Mouse (Mus musculus): Measurements from ENCODE around the gene Spc25.

The Spc25 gene

GRCm38 (mm10) chr2:69205791-69206351 lies at the start of gene Spc25:
Gene Spc25 (minus strand): TSS chr2:69206194.
- DNase-seq (ENCODE audit: low spot score) = peak; percentile 72

GRCm38 (mm10) chr2:69248221-69248755 lies 42.3 kb upstream of the Spc25 start:
- no peak for DNase-seq (ENCODE audit: low spot score)

DNA sequence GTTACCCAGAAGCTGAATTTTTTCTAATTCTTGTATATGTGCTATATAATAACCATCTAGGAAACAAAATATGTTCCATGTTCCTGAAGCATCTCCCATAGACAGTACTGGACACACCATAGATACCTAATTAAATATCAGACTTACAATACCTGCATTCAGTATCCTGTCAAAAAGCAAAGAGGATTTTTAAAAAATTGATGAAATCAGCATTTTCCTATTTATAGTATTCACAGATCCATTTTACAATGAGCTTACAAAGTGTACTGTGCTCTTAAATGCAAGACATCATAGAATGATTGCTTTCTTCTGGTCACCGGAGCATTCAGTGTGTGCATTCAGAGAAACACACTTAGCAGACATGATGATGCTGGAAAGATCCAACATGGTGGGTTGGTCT lies 41.1 kb upstream of the Spc25 start:
- no peak for DNase-seq (ENCODE audit: low spot score)

- no peak for DNase-seq (ENCODE audit: low spot score)
Measured at GRCm38 (mm10) chr2:69244924-69245323, 38.9 kb upstream of the Spc25 start.

- DNase-seq (ENCODE audit: low spot score) = no peak
Measured at GRCm38 (mm10) chr2:69239315-69239714, 33.3 kb upstream of the Spc25 start.

DNA sequence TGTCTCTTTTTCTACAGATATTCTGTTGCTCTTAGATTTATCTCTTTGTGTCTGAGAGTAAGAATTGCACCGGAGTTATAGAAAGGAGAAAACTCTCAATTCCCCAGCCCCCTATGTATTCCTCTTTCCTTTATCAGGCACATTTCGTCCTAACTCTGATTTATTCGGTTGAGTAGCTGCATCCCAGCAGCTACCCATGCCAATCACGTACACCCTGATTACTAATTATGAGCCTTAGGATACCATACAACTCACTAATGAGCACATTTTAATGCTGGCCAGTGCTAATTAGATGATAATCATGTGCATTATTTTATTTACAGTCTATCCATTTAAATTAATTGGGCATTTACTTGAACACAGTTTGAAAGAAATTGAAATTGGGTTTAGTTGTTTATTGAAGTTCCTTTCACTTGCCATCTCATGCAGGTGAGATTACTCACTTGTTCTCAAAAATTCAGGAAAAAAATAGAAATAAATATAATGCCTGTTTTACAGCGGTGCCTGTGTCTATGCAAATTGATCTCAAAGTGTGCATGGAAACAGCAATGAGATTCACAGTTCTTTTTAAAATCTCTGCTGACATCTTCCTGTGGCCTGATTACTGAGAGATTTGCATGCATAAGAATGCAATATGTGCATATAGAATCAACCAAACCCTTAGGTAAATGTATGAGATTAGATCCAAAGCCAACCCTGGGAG lies 29.1 kb upstream of the Spc25 start:
- no peak for DNase-seq (ENCODE audit: low spot score)

DNA sequence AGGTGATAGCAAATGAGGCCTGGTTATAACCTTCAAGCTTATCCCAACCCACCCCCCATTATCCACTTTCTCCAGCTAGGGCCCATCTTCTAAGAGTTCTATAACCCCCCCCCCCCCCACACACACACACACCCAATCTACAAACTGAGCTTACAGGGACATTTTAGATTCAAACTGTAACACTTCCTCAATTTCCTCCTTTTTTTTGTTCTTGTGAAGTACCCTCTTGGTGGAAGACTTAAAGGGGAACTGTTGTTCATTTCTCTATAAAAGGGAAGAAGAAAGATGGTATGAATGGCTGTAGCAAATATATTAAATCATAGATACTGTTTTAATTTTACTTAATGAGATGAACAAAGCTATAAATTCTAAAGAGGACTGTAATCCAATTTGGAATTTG lies 26.1 kb upstream of the Spc25 start:
- no peak for DNase-seq (ENCODE audit: low spot score)

GRCm38 (mm10) chr2:69230137-69230536 lies 24.1 kb upstream of the Spc25 start:
- DNase-seq (ENCODE audit: low spot score) = no peak

- DNase-seq (ENCODE audit: low spot score) = no peak
Measured at GRCm38 (mm10) chr2:69228635-69229034, 22.6 kb upstream of the Spc25 start.

DNA sequence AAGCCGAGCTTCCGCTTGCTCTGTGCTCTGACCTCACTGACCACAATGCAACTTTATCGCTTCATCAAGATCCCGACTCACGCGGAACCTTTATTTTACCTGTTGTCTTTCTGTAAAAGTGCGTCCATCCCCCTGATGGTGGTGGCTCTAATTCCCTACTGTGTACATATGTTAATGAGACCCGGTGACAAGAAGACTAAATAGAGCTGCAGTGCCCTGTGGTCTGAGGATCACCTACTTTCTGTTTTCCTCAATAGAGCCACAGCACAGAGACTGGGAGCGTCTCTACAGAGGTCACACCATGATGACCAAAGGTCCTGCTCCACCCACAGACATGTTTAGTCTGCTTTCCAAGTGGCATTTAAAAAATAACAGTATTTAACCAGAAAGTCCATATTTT lies 20.9 kb upstream of the Spc25 start:
- no peak for DNase-seq (ENCODE audit: low spot score)

GRCm38 (mm10) chr2:69224724-69225123 lies 18.7 kb upstream of the Spc25 start:
- no peak for DNase-seq (ENCODE audit: low spot score)

DNA sequence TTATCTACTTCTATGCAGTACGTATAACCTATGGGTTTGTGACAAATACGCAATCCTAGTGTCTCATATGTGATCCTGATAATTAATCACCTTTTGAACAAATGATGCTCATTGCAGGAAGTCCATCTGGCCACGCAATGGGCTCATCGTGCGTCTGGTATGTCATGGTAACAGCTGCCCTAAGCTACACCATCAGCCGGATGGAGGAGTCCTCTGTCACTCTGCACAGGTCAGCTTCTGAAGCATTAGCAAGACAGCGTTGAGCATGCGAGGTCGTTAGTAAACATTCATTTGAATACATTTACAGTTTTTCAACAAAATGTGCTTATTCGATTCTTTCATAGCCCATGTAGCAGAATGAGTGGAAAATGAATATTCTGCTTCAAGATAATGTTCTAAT lies 16.8 kb upstream of the Spc25 start:
- DNase-seq (ENCODE audit: low spot score) = no peak

- DNase-seq (ENCODE audit: low spot score) = no peak
Measured at GRCm38 (mm10) chr2:69221868-69222416, 15.9 kb upstream of the Spc25 start.

DNA sequence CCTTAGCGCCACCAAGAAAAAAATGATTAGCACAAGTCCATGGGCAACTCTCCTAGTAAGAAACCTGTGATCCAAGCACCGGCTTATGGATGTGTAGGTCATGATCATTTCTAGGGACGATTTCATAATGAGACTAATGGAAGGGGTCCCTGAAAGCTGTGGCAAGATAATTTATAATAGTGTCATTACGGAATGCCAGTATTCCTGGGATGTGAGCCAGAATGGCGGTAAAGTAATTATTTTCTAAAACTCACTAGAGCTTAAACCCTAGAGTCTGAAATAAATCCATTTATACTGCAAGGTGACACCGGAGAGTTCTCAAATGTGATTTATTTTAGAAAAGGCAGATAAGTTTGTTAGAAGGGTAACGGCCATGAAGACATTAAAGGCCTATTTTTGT lies 9.2 kb upstream of the Spc25 start:
- no peak for DNase-seq (ENCODE audit: low spot score)

- no peak for DNase-seq (ENCODE audit: low spot score)
Measured at GRCm38 (mm10) chr2:69212652-69213051, 6.7 kb upstream of the Spc25 start.

- DNase-seq (ENCODE audit: low spot score) = no peak
Measured at GRCm38 (mm10) chr2:69210773-69211172, 4.8 kb upstream of the Spc25 start, which contains the start of gene G6pc2. Gene G6pc2 (plus strand): TSS chr2:69211073.

DNA sequence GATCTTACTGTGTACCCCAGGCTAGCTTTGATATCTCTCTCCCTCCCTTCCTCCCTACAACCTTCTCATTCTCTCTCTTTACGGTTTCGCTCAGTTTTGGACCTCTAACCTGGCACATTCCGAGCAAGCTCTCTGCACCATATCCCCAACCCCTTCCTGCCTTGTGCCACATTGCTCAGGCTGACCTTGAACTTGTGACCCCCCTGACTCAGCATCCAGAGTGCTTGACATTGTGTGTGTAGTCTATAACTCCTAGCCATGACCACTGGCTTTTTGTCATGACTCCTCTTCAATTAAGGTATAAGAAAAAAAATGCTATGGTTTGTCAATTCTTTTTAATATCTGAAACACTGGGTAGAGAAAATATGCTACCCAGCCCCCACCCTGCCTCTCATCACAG lies 3.7 kb upstream of the Spc25 start:
- no peak for DNase-seq (ENCODE audit: low spot score)

DNA sequence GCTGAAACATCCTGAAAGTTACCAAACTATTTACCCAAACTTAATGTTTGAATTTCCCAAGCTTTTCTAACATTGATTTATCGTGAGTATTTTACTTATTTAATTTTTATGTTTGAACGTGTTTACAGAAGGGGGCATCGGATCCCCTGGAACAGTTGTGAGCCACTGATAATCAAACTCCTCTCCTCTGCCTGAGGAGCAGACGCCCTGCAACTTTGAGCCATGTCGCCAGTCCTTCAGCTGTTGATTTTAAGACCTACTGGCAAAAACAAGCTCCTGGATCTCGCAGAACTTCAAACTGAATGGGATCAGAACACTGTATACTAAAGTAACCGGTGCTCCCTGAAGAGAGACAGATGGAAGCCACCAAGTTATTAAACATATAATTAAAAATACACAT lies 529 bp upstream of the Spc25 start:
- DNase-seq (ENCODE audit: low spot score) = no peak

DNA sequence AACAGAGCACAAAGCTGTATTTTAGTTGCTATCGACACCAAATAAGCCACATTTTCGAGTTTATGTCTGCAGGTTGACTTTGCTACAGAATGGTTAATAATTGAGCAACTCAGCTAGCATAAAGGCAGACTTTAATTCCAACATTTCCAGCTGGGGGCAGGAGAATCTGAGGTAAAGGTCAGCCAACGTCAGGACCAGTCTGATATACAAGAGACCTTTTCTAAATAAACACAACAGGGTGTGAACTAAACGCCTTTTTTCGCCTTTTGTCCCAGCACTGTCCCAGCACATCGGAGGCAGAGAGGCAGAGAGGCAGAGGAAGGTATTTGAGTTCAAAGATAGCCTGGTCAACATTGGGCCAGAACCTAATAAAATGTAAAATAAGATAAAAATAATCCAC lies 809 bp downstream of the Spc25 start:
- DNase-seq (ENCODE audit: low spot score) = no peak

GRCm38 (mm10) chr2:69193555-69193954 lies 12.4 kb downstream of the Spc25 start:
- DNase-seq (ENCODE audit: low spot score) = no peak

DNA sequence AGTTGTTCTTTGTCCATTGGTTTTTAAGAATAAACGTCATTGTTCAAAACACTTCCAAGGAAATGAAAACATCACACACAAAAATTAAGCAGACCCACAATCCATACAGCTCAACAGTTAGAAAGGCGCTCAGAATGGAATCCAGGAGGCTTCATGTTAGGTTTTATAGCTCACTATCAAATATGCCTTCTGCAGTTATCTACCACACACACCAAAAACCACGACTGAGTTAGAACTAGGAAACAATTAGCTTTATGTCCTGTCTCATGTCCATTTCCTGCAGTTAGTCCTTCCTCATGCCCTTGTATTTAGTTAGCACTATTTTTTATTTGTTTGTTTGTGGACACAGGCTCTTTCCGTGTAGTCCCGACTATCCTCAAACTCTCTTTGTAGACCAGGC lies 14.9 kb downstream of the Spc25 start:
- no peak for DNase-seq (ENCODE audit: low spot score)

GRCm38 (mm10) chr2:69189222-69189621 lies 16.8 kb downstream of the Spc25 start:
- no peak for DNase-seq (ENCODE audit: low spot score)

DNA sequence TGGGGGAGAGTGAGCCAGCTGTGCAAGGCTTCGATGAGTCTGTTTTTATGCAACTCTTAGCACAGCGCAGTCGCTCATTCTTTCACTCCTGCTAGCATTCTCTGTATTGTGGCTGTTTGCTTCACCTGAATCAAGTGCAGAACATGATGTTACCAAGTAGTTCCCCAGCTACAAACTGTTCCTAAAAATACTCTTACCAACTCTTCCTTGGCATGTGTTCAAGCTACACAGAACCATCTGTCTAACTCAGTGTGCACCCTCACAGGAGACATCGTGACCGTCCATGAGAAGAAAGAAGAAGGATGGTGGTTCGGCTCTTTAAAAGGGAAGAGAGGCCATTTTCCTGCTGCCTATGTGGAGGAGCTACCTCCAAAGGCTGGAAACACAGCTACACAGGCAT lies 17.3 kb downstream of the Spc25 start:
- DNase-seq (ENCODE audit: low spot score) = no peak

DNA sequence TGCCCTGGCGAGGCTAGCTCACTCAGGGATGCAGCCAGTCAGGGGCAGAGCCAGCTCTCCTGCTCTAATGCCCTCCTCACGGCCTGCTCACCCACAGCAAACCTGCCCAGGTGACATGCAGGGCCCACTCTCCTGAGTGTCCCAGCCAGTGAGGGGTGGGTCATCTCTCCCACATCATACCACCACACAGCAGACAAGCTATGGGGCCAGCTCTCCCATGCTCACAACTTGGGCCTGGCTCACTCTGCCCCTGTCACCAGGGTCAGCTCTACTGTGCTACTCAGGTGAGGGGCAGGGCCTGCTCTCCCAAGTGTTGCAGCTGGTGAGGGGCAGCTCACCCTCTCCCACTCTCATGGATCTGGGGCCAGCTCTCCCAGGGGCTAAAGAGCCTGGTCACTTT lies 18.0 kb downstream of the Spc25 start:
- no peak for DNase-seq (ENCODE audit: low spot score)
